Mouse (Mus musculus) midbrain, embryonic 11.5 days (tissue): ENCODE data around the gene Zc3h7a. TPM values are rescaled to one million over a fixed set of nuclear protein-coding genes. Genes with fewer than 3 reads are reported as not detected.

Experiments used
- ATAC-seq: fragments of 200-750 bp; cut with Nextera tagmentation; 2 replicates; pipeline ENCODE4 v1.8.0; 2017; ENCODE audit warnings: moderate TSS enrichment, moderate library complexity; ENCODE audit not compliant: low FRiP score
- DNase-seq: peaks from one replicate; pipeline ENCODE4 v3.0.0; 2015; ENCODE audit warnings: low spot score; ENCODE audit errors: missing footprints
- H3K27ac ChIP-seq: fragments of 300-500 bp; sonication (generic); 2 replicates; pipeline ENCODE4 v1.5.1; 2014; ENCODE audit warnings: low read depth, low read length
- H3K27me3 ChIP-seq: fragments of 300-500 bp; sonication (generic); 2 replicates; pipeline ENCODE4 v1.6.1; 2014; ENCODE audit warnings: mild to moderate bottlenecking, low read length, moderate library complexity, mixed read lengths; ENCODE audit not compliant: control insufficient read depth, insufficient read depth
- H3K36me3 ChIP-seq: fragments of 300-500 bp; sonication (generic); 2 replicates; pipeline ENCODE4 v1.6.1; 2014; ENCODE audit warnings: mild to moderate bottlenecking, low read length, moderate library complexity, mixed read lengths; ENCODE audit not compliant: control insufficient read depth, insufficient read depth
- H3K4me1 ChIP-seq: fragments of 300-500 bp; sonication (generic); 2 replicates; pipeline ENCODE4 v1.6.1; 2014; ENCODE audit warnings: low read length; ENCODE audit not compliant: control insufficient read depth, insufficient read depth
- H3K4me2 ChIP-seq: fragments of 300-500 bp; sonication (generic); 2 replicates; pipeline ENCODE4 v1.6.1; 2014; ENCODE audit warnings: mild to moderate bottlenecking, moderate library complexity
- H3K4me3 ChIP-seq: fragments of 300-500 bp; sonication (generic); 2 replicates; pipeline ENCODE4 v1.5.1; 2014; ENCODE audit warnings: low read depth, low read length
- H3K9ac ChIP-seq: fragments of 300-500 bp; sonication (generic); 2 replicates; pipeline ENCODE4 v1.6.1; 2014; ENCODE audit warnings: low read length
- H3K9me3 ChIP-seq: fragments of 300-500 bp; sonication (generic); 2 replicates; pipeline ENCODE4 v1.6.1; 2016; ENCODE audit warnings: low read length; ENCODE audit not compliant: control insufficient read depth
- WGBS: fragments of 180-500 bp; shearing (Covaris S2); extraction: QIAGEN DNeasy Blood & Tissue Kit; methylation state at CpG from one replicate; pipeline ENCODE4 v1.1.7; 2014; 5-methylcytosine and 5-hydroxymethylcytosine counted together
- polyA plus RNA-seq: library from polyadenylated mRNA; unstranded; fragments of >200 nt; fragmentation: Nextera tagmentation; extraction: Ambion mirVana; gene quantifications from 2 replicates; pipeline ENCODE4 v1.2.1, GENCODE M21; 2014

The Zc3h7a gene
- polyA plus RNA-seq, 1 experiment from 2014 or later, result 82.2 TPM

DNA sequence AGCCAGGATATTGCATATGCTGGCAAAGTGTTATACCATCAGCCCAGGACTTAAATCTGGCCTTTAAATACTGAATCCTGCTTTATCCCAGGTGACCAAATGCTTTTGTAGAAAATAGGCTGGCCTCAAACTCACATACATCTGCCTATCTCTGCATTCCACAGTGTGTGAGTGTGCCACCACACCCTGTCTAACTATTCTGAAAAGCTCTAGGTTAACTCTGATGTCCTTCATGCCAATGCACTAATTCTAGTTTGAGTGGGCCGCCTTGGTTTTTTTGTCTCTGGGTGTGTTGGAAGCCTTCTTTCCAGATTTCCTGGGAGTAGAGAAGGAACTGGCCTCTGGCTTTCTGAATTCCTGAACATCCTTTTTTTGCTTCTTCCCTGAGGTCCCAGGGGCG is 17.0 kb upstream of the Zc3h7a start:
- no peaks in the 10 kb centered on the region for H3K9me3 ChIP-seq
- no peak overlapping the region for H3K9ac ChIP-seq
- no peaks in the 10 kb centered on the region for H3K27me3 ChIP-seq
- ATAC-seq (no peak), DNase-seq (no peak)
- no peak overlapping the region for H3K4me2 ChIP-seq
- WGBS, result 96% methylated on average over 2 of the region's 2 CpGs
- H3K4me3 ChIP-seq, result no peak overlapping the region
- H3K4me1 ChIP-seq, result no peaks in the 10 kb centered on the region
- no peak overlapping the region for H3K27ac ChIP-seq
- H3K36me3 ChIP-seq, result peaks cover 31% of the 10 kb centered on the region

GRCm38 (mm10) chr16:11190150-11190549 is 14.0 kb upstream of the Zc3h7a start:
- DNase-seq, result no peak
- WGBS, result 89% methylated on average over 7 of the region's 7 CpGs
- Histone ChIP-seq H3K36me3 (peaks cover 14% of the 10 kb centered on the region; the same call in 1 of the 2 replicates), H3K9me3 (no peaks in the 10 kb centered on the region), H3K9ac (no peak overlapping the region), H3K4me3 (no peak overlapping the region), H3K27ac (no peak overlapping the region), H3K4me2 (no peak overlapping the region), H3K27me3 (no peaks in the 10 kb centered on the region), H3K4me1 (no peaks in the 10 kb centered on the region)
- no peak for ATAC-seq

- H3K27ac ChIP-seq, result no peak overlapping the region
- peaks cover 5% of the 10 kb centered on the region; the same call in 1 of the 2 replicates for H3K4me1 ChIP-seq
- no peak for DNase-seq
- WGBS, result 80% methylated on average over 2 of the region's 2 CpGs
- no peaks in the 10 kb centered on the region for H3K36me3 ChIP-seq
- H3K9me3 ChIP-seq, result no peaks in the 10 kb centered on the region
- no peaks in the 10 kb centered on the region for H3K27me3 ChIP-seq
- H3K9ac ChIP-seq, result no peak overlapping the region
- no peak overlapping the region for H3K4me2 ChIP-seq
- no peak overlapping the region for H3K4me3 ChIP-seq
- ATAC-seq, result no peak
These were observed 1.2 kb upstream of the Zc3h7a start for GRCm38 (mm10) chr16:11177404-11177803.

DNA sequence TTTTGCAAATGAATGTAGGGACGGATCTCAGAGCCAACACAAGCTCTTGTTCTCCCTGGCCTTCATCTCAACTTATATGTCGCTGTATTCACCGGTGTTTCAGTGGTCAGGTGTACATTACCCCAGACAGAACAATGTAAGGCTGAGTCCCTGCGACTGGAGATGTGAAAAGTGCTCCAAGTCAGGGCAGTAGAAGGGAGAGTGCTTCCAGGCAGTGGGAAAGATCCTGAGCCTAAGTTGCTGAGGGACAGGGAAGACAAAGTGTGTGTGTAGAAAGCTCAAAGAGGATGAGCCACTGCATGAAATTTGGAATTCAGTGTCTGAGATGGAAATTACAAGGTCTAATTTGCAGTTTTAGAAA is 671 bp upstream of the Zc3h7a start:
- no peaks in the 10 kb centered on the region for H3K9me3 ChIP-seq
- no peak overlapping the region for H3K27ac ChIP-seq
- 4% methylated on average over 4 of the region's 4 CpGs for WGBS
- H3K4me1 ChIP-seq, result peaks cover 5% of the 10 kb centered on the region; the same call in 1 of the 2 replicates
- no peaks in the 10 kb centered on the region for H3K27me3 ChIP-seq
- H3K4me2 ChIP-seq, result peak overlapping the region; percentile 76
- no peak for ATAC-seq
- H3K9ac ChIP-seq, result peak overlapping the region; percentile 85
- H3K36me3 ChIP-seq, result no peaks in the 10 kb centered on the region
- peak overlapping the region; percentile 87 for H3K4me3 ChIP-seq
- DNase-seq, result no peak

GRCm38 (mm10) chr16:11175489-11176207 is 545 bp downstream of the Zc3h7a start:
- Histone ChIP-seq H3K9me3 (no peaks in the 10 kb centered on the region), H3K9ac (peak overlapping the region; percentile 85), H3K4me1 (peaks cover 5% of the 10 kb centered on the region; the same call in 1 of the 2 replicates), H3K27me3 (no peaks in the 10 kb centered on the region), H3K4me3 (peak overlapping the region; percentile 87), H3K4me2 (peak overlapping the region; percentile 76), H3K27ac (peak overlapping the region; percentile 78), H3K36me3 (no peaks in the 10 kb centered on the region)
- WGBS, result under 1% methylated on average over 62 of the region's 72 CpGs
- DNase-seq (peak; percentile 93), ATAC-seq (peak; percentile 73)

DNA sequence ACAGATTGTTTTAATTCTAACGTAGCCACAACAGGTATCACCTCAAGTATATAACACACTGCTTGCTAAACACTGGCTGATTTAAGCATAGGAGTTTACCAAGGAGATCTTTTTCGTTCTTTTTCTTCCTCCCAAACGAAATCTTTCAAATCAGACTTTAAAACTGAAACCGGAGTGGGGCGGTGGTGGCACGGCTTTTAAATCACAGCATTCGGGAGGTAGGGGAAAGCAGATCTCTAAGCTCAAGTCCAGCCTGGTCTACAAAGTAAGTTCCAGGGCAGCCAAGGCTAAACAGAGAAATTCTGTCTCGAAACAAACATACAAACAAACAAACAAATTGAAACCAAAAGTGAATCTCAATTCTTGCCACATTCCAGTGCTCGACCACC is 1.1 kb downstream of the Zc3h7a start:
- peak overlapping the region; percentile 87 for H3K4me3 ChIP-seq
- no peak overlapping the region for H3K27ac ChIP-seq
- WGBS, result 19% methylated on average over 9 of the region's 9 CpGs
- H3K9me3 ChIP-seq, result no peaks in the 10 kb centered on the region
- peak overlapping the region; percentile 76 for H3K4me2 ChIP-seq
- peak overlapping the region; percentile 85 for H3K9ac ChIP-seq
- H3K4me1 ChIP-seq, result peaks cover 5% of the 10 kb centered on the region; the same call in 1 of the 2 replicates
- ATAC-seq (no peak), DNase-seq (no peak)
- no peaks in the 10 kb centered on the region for H3K36me3 ChIP-seq
- H3K27me3 ChIP-seq, result no peaks in the 10 kb centered on the region

- ATAC-seq, result 0 out of 2 replicates have a peak, but pooled peaks have one; percentile 15
These were observed 1.5 kb downstream of the Zc3h7a start for GRCm38 (mm10) chr16:11174671-11175081.

GRCm38 (mm10) chr16:11171679-11172078 is 4.5 kb downstream of the Zc3h7a start:
- no peak for DNase-seq
- WGBS, result 90% methylated on average over 6 of the region's 6 CpGs
- H3K4me3 ChIP-seq, result no peak overlapping the region
- no peaks in the 10 kb centered on the region for H3K9me3 ChIP-seq
- ATAC-seq, result no peak
- no peak overlapping the region for H3K27ac ChIP-seq
- H3K27me3 ChIP-seq, result no peaks in the 10 kb centered on the region
- H3K4me1 ChIP-seq, result peaks cover 2% of the 10 kb centered on the region; the same call in 1 of the 2 replicates
- no peak overlapping the region for H3K9ac ChIP-seq
- no peaks in the 10 kb centered on the region for H3K36me3 ChIP-seq
- H3K4me2 ChIP-seq, result no peak overlapping the region

More at GRCm38 (mm10) chr16:11174671-11175081, 1.5 kb downstream of the Zc3h7a start:
- Histone ChIP-seq H3K4me1 (peaks cover 5% of the 10 kb centered on the region; the same call in 1 of the 2 replicates), H3K9me3 (no peaks in the 10 kb centered on the region), H3K36me3 (no peaks in the 10 kb centered on the region), H3K4me3 (peak overlapping the region; percentile 87), H3K4me2 (peak overlapping the region; percentile 76), H3K27me3 (no peaks in the 10 kb centered on the region), H3K9ac (no peak overlapping the region; the same call in 1 of the 2 replicates), H3K27ac (no peak overlapping the region)
- WGBS, result 9% methylated on average over 10 of the region's 10 CpGs
- DNase-seq, result peak; percentile 95

GRCm38 (mm10) chr16:11166431-11166830 is 9.8 kb downstream of the Zc3h7a start:
- no peaks in the 10 kb centered on the region for H3K4me1 ChIP-seq
- no peaks in the 10 kb centered on the region for H3K9me3 ChIP-seq
- H3K27me3 ChIP-seq, result no peaks in the 10 kb centered on the region
- no peak overlapping the region for H3K4me3 ChIP-seq
- no peak overlapping the region for H3K27ac ChIP-seq
- H3K9ac ChIP-seq, result no peak overlapping the region
- ATAC-seq, result no peak
- DNase-seq, result no peak
- no peaks in the 10 kb centered on the region for H3K36me3 ChIP-seq
- H3K4me2 ChIP-seq, result no peak overlapping the region
- 93% methylated on average over 2 of the region's 2 CpGs for WGBS
